Mouse (Mus musculus) embryonic fibroblast, embryonic 13.5 days (primary cell): ENCODE measurements at regions not wholly inside any gene's neighbourhood (a gene's known extent, or its start where the extent isn't known, plus 50 kb on each side); places are given as distances from the start of the nearest gene placed in this dataset.

Experiments
- H3K27ac ChIP-seq: 2 replicates; pipeline ENCODE4 v1.5.1; 2012; ENCODE audit warnings: low read length, control low read depth, inconsistent platforms; ENCODE audit not compliant: insufficient read depth
- H3K4me1 ChIP-seq: 2 replicates; pipeline ENCODE4 v1.6.1; 2011; ENCODE audit warnings: low read length; ENCODE audit not compliant: control insufficient read depth, insufficient read depth
- H3K4me3 ChIP-seq: 2 replicates; pipeline ENCODE4 v1.5.1; 2011; ENCODE audit warnings: mild to moderate bottlenecking, control low read depth, low read length; ENCODE audit not compliant: insufficient read depth
- CTCF ChIP-seq: IDR thresholded peaks from 2 replicates; pipeline ENCODE4 v1.5.1; 2011; ENCODE audit warnings: mild to moderate bottlenecking, control low read depth, low read length, moderate library complexity, borderline replicate concordance; ENCODE audit not compliant: insufficient read depth
- POLR2A ChIP-seq: IDR thresholded peaks from 2 replicates; pipeline ENCODE4 v1.6.1; 2011; ENCODE audit warnings: low read depth, mild to moderate bottlenecking, control low read depth, low read length, moderate library complexity

DNA sequence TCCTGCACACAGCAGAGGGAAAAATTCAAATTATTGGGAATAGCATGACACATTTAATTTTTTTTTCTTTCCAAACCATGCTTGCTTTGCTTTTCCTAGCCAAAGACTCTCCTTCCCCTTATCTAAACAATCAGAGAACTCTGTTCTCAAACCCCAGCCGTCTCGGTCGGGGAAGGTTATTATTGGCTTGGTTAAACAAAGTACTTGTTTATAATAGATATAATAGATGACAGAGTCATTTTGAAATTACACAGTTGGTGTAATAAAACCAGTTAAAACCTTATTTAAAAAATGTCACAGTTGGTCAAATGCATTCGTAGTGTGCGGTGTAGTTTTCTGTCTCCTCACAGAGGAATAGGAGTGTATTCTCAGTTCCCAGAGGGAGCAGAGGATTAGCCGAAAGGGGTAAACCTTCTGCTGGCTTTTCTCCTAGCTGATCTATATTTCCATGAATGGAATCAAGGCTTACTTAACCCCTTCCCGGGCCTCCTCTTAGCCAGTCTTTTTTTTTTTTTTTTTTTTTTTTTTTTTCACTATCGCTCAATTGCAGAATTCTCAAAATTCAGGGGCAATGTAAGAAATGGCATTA, 329.4 kb upstream of the Npvf start:
- TF ChIP-seq CTCF: no peak
- TF ChIP-seq POLR2A: no peak
- no peak overlapping the region for H3K4me3 ChIP-seq
- H3K4me1 ChIP-seq: peaks cover 10% of the 10 kb centered on the region
- H3K27ac ChIP-seq: peak overlapping the region; percentile 59; the same call in 1 of the 2 replicates

DNA sequence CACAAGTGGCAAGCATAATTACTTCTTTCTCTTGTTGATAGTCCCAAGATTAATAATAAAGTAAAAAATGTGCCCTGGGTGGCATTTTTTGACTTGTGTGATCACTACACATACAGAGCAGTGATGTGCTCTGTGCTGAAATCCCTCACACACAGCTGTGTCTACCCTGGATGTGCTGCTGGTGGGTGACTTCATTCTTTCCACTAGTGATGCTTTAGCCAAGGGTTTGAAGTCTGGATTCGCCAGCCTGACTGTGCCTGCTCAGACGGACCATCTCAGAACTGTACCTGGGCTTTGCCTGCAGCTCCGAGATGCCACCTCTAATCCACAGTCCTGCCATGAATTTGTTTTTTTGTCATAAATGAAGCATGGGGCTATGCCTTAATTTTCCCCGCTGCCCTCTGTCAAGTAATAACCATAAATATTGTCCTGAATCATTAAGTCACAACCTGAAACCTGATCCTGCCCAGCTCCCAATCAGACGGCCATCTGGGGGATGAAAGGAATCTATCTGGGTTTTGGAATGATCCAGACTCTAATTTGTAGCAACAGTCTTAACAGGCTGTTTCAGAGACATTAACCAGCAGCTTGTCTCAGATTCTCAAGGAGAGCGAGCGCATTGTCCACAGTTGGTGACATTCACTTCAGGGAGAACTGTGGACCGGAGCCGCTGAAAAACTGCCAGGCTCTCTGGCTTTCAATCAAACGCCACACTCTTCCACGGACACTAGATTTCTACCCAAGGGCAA, 330.1 kb upstream of the Npvf start:
- Histone ChIP-seq H3K4me3 (no peak overlapping the region), H3K4me1 (peaks cover 7% of the 10 kb centered on the region), H3K27ac (peak overlapping the region; percentile 43; the same call in 1 of the 2 replicates)
- TF ChIP-seq CTCF (no peak), POLR2A (no peak)

DNA sequence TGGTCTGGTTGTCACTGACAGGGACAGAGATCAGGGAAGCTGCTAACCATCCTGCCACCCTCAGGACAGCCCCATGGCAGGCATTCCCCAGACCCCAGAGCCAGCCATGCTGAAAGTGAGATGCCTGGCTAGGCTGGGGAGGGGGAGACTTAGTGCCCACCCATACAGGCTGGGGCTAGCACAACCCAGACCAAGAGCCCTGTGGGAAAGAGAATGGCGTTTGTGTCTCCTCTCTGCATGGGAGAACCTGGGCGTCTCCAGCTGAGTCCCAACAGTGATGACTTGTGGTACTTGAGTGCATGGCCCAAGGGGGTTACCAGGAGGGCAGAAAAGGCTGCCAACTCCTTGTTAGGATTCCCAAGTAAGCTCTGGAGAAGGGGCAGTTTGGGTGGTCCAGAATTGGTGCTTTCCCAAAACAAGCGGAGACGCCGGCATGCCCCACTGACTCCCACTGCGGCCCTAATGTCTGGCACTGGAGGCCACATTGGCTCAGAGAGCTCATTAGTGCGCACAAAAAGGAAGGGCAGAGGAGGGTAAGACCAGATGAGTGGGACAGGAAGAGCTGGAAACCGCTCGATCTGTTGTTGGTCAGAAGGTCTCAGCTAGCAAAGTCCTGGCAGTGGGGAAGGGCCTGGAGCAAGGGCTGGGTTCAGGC, 332.2 kb upstream of the Npvf start:
- H3K4me3 ChIP-seq: no peak overlapping the region
- no peaks in the 10 kb centered on the region; the same call in 1 of the 2 replicates for H3K4me1 ChIP-seq
- TF ChIP-seq POLR2A: no peak
- no peak for TF ChIP-seq CTCF
- H3K27ac ChIP-seq: no peak overlapping the region

DNA sequence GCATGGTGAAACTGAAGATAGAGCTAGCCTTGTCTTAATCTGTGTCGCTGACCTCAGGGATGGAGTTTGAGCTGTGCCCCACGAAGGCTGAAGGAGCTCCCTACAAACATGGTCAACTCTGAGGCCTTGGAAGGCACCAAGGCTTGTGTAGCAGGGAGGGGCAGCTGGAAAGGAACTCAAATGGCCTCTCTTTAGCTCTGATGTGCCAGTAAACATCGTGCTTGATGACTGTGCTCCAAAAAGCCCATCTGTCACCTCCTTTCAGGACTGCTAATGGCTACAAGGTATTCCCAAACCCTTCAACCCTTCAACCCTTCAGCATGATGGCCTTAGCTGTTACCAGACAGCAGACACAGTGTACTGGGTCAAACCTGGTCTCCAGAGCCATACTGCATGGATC, 334.3 kb upstream of the Npvf start:
- no peak overlapping the region for H3K27ac ChIP-seq
- TF ChIP-seq POLR2A (no peak), CTCF (no peak)
- H3K4me3 ChIP-seq: no peak overlapping the region
- H3K4me1 ChIP-seq: no peaks in the 10 kb centered on the region; the same call in 1 of the 2 replicates

DNA sequence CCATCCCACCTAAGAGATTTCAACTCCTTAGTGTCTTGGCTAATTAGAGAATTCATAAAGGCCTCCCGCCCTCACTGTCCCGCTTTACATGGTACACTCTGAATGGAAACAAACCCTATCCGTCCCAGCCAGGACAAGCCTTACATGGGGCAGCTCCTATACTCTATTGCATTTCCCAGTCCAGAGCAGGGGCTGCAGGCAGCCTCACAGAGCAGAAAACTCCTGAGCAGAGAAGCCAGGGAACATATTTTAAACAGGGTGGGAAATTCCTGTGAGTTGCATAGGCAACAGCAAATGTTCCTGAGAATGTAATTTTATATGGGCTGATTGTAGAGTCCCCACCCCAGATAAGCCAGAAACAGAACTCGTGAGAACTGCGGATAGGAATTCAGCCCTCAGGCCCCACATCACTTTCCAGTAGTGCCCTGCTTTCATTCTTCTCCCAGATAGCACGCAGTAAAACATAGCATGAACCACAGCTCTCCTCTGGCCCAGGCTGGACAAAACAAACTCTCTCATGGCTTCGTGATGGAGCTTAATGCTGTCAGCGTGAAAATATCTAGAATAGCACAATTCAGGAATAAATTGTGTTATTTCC, 337.4 kb upstream of the Npvf start:
- TF ChIP-seq POLR2A (no peak), CTCF (no peak)
- peak overlapping the region; percentile 68; the same call in 1 of the 2 replicates for H3K27ac ChIP-seq
- H3K4me3 ChIP-seq: no peak overlapping the region
- no peaks in the 10 kb centered on the region for H3K4me1 ChIP-seq

DNA sequence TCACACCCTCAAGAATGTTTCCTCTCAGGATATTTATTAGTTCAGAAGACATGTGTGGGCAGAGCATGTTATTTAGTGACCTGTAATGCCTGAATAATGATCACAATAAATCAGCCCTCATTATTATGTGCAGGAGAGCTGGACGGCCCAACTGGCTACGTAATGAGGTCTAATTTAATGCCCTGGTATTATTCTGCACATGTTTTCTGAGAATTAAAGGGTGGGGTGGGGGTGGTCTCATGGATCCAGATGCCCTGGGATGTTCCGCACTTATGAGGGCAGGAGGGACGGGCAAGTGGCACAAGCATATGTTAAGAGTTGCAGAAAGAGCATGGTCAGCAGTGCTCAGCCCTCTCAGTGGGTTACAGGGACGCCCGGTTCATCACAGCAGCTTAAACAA, 339.7 kb upstream of the Npvf start:
- Histone ChIP-seq H3K4me3 (no peak overlapping the region), H3K27ac (no peak overlapping the region), H3K4me1 (peaks cover 6% of the 10 kb centered on the region; the same call in 1 of the 2 replicates)
- TF ChIP-seq CTCF (no peak), POLR2A (no peak)

DNA sequence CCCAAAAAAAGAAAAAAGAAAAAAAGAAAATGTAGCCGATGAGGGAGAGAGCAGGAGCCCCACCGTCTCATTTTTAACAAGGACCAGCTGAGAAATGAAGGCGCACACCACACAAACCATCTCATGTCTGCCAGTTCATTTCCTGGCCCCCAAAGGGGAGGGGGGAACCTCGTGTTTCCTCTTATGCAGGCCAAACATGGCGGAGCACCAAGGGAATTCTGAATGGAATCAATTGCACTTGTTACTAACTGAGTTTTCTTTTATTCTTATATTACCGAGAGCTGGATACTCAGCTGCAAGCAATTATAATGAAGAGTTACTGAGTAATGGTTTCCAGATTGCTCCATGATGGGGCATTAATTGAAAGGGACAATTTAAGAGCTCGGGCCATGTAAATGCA, 348.5 kb upstream of the Npvf start:
- Histone ChIP-seq H3K4me3 (no peak overlapping the region), H3K27ac (peak overlapping the region; percentile 87), H3K4me1 (no peaks in the 10 kb centered on the region)
- TF ChIP-seq CTCF (no peak), POLR2A (no peak)

DNA sequence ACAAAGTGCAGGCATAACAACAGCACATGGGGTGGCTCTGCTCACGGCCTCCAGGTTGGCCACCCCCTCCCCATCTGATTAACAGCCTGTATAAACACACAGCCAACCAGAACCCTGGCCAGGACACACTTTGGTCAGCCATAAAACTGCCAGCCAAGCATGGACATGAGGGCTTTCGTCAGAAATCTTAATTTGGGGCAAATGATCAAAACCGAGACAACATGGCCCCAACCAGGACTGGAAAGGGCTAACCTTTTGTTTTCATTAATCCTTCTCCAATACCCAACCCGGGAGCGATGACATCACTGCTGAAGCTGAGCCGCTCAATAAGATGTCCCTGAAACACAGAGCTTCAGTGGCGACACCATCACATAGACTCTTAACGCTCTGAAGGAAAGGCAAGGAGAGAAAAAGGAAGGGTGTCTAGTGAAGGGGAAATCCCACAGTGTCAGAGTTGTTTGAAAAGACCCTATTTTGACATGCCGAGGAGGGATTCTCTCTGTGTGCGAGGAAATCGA, 351.9 kb upstream of the Npvf start:
- Histone ChIP-seq H3K27ac (no peak overlapping the region), H3K4me3 (no peak overlapping the region), H3K4me1 (no peaks in the 10 kb centered on the region)
- TF ChIP-seq POLR2A (no peak), CTCF (no peak)

DNA sequence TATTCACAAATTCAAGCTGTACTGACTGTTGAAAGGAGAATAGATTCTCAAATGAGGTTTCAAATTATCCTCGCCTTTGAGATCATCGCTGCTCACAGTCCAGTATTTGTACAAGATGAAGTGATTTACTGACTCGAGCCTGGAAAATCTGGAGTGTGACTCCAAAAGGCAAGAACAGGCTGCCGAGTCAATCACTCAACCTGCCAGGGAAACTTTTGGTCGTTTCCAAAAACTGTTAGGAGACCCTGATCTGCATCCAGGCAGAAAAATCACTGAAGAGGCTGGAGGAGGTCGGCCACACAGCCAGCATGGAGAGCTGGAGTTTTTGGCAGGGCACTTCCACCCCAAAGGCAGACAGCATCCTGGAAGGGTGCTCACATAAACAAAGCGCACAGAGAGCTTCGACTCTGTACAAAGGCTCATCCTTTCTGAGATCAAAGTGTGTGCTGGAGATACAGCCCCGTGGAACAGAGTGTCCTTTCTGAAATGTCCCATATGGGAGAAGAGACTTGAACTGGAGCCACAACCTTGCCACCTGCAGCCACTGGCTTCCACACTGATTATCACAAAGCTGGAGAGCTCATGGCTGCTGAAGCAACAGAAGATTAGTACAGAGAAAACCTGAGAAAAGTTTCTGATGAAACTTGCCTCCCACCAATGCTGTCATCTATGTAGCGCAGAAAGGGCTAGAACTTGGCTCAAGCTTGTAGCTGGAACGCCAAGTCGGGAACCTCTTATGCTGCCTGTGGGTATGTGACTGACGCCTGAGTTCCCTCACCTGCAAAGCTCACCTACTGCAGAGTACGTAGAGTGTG, 355.5 kb upstream of the Npvf start:
- no peak overlapping the region for H3K27ac ChIP-seq
- no peak for TF ChIP-seq POLR2A
- no peak for TF ChIP-seq CTCF
- peaks cover 7% of the 10 kb centered on the region for H3K4me1 ChIP-seq
- H3K4me3 ChIP-seq: no peak overlapping the region
